ENCODE assay signal across 8 mouse cellular contexts in the genomic region with DNA sequence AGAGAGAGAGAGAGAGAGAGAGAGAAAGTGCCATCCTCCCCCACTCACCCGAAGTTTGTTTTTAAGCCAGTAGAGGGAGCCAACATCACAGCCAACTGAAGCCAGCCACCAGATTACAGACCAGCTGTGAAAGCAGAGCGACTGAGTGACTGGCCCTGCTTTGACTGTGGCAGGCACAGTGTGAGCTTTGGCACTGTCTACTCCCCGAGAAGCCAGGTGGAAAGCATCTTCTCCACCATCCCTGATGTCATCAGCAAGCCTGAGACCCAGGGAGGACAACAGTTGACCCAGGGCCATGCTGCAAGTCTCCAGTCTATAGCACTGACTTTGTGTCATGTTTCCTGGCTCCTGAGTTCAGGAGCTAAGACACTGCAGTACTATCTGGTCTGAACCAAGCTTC. TPM values are rescaled to one million over a fixed set of nuclear protein-coding genes. Genes with fewer than 3 reads are reported as not detected.
DNase-seq lines count a peak whose midpoint lies in the region; ATAC-seq lines count a peak whose summit lies in the region.

No protein-coding gene starts in this region.

- 6% methylated on average over 3 of the region's 3 CpGs for WGBS in embryonic facial prominence, embryonic 12.5 days
- 0% methylated on average over 3 of the region's 3 CpGs for WGBS in kidney, embryonic 14.5 days
- 0% methylated on average over 3 of the region's 3 CpGs for WGBS in limb, embryonic 13.5 days
- 0% methylated on average over 3 of the region's 3 CpGs for WGBS in midbrain, embryonic 15.5 days
- WGBS in stomach, embryonic 15.5 days, result 2% methylated on average over 3 of the region's 3 CpGs

- no peak overlapping the region for H3K4me3 ChIP-seq in embryonic facial prominence, embryonic 12.5 days
- no peak overlapping the region for H3K4me3 ChIP-seq in kidney, embryonic 14.5 days (ENCODE audit: low read length)
- no peak overlapping the region for H3K4me3 ChIP-seq in limb, embryonic 13.5 days
- no peak overlapping the region for H3K4me3 ChIP-seq in midbrain, embryonic 15.5 days
- no peak overlapping the region for H3K4me3 ChIP-seq in stomach, embryonic 15.5 days (replicated peaks)

- H3K27me3 ChIP-seq in embryonic facial prominence, embryonic 12.5 days, result no peaks in the 10 kb centered on the region
- H3K27me3 ChIP-seq in kidney, embryonic 14.5 days (ENCODE audit: control insufficient read depth, insufficient read depth, low read length), result no peaks in the 10 kb centered on the region
- no peaks in the 10 kb centered on the region for H3K27me3 ChIP-seq in limb, embryonic 13.5 days
- H3K27me3 ChIP-seq in midbrain, embryonic 15.5 days (replicated peaks), result no peaks in the 10 kb centered on the region
- no peaks in the 10 kb centered on the region for H3K27me3 ChIP-seq in stomach, embryonic 15.5 days (replicated peaks)

- DNase-seq in 416B (ENCODE audit: low read depth), result peak; percentile 37
- peak; percentile 81 for DNase-seq in adrenal gland, postnatal 14 days
- DNase-seq in heart, adult 9 months (ENCODE audit: low spot score in 2 of 2), result peak; percentile 73 to 74

- H3K9me3 ChIP-seq in embryonic facial prominence, embryonic 12.5 days, result no peaks in the 10 kb centered on the region
- no peaks in the 10 kb centered on the region for H3K9me3 ChIP-seq in kidney, embryonic 14.5 days (ENCODE audit: control insufficient read depth, low read length)
- H3K9me3 ChIP-seq in limb, embryonic 13.5 days, result no peaks in the 10 kb centered on the region
- no peaks in the 10 kb centered on the region for H3K9me3 ChIP-seq in midbrain, embryonic 15.5 days
- no peaks in the 10 kb centered on the region for H3K9me3 ChIP-seq in stomach, embryonic 15.5 days

- H3K9ac ChIP-seq in embryonic facial prominence, embryonic 12.5 days, result no peak overlapping the region
- H3K9ac ChIP-seq in kidney, embryonic 14.5 days (ENCODE audit: low read depth, low read length), result no peak overlapping the region
- H3K9ac ChIP-seq in limb, embryonic 13.5 days, result no peak overlapping the region
- H3K9ac ChIP-seq in midbrain, embryonic 15.5 days, result no peak overlapping the region
- H3K9ac ChIP-seq in stomach, embryonic 15.5 days, result no peak overlapping the region

- H3K4me1 ChIP-seq in embryonic facial prominence, embryonic 12.5 days, result peaks cover 27% of the 10 kb centered on the region
- peaks cover 15% of the 10 kb centered on the region for H3K4me1 ChIP-seq in kidney, embryonic 14.5 days (ENCODE audit: control insufficient read depth, insufficient read depth, low read length)
- H3K4me1 ChIP-seq in limb, embryonic 13.5 days, result peaks cover 31% of the 10 kb centered on the region
- H3K4me1 ChIP-seq in midbrain, embryonic 15.5 days, result no peaks in the 10 kb centered on the region
- H3K4me1 ChIP-seq in stomach, embryonic 15.5 days, result peaks cover 5% of the 10 kb centered on the region; the same call in 1 of the 2 replicates

- peak; percentile 52; the same call in 1 of the 2 replicates for ATAC-seq in embryonic facial prominence, embryonic 12.5 days (ENCODE audit: insufficient number of reproducible peaks, insufficient read depth, low FRiP score, low TSS enrichment)
- peak; percentile 91 for ATAC-seq in kidney, embryonic 14.5 days (ENCODE audit: low FRiP score, low TSS enrichment)
- ATAC-seq in limb, embryonic 13.5 days (ENCODE audit: low FRiP score, low read depth), result peak; percentile 62
- ATAC-seq in midbrain, embryonic 15.5 days (replicated peaks), result peak; percentile 93
- peak; percentile 81 for ATAC-seq in stomach, embryonic 15.5 days (ENCODE audit: insufficient read depth, low FRiP score, low read depth)

- H3K36me3 ChIP-seq in embryonic facial prominence, embryonic 12.5 days, result no peaks in the 10 kb centered on the region
- H3K36me3 ChIP-seq in kidney, embryonic 14.5 days (ENCODE audit: control insufficient read depth, insufficient read depth, low read length), result peaks cover 7% of the 10 kb centered on the region; the same call in 1 of the 2 replicates
- peaks cover 13% of the 10 kb centered on the region for H3K36me3 ChIP-seq in limb, embryonic 13.5 days
- no peaks in the 10 kb centered on the region for H3K36me3 ChIP-seq in midbrain, embryonic 15.5 days (replicated peaks)
- peaks cover 6% of the 10 kb centered on the region; the same call in 1 of the 2 replicates for H3K36me3 ChIP-seq in stomach, embryonic 15.5 days

- H3K4me2 ChIP-seq in embryonic facial prominence, embryonic 12.5 days (replicated peaks), result no peak overlapping the region
- H3K4me2 ChIP-seq in kidney, embryonic 14.5 days (replicated peaks; ENCODE audit: low read depth, low read length), result no peak overlapping the region
- H3K4me2 ChIP-seq in limb, embryonic 13.5 days (replicated peaks), result no peak overlapping the region
- no peak overlapping the region for H3K4me2 ChIP-seq in midbrain, embryonic 15.5 days
- H3K4me2 ChIP-seq in stomach, embryonic 15.5 days, result no peak overlapping the region

- H3K27ac ChIP-seq in embryonic facial prominence, embryonic 12.5 days, result peak overlapping the region; percentile 69
- H3K27ac ChIP-seq in kidney, embryonic 14.5 days (ENCODE audit: low read depth, low read length), result peak overlapping the region; percentile 47; the same call in 1 of the 2 replicates
- H3K27ac ChIP-seq in limb, embryonic 13.5 days, result peak overlapping the region; percentile 52
- H3K27ac ChIP-seq in midbrain, embryonic 15.5 days, result no peak overlapping the region
- H3K27ac ChIP-seq in stomach, embryonic 15.5 days, result no peak overlapping the region

RNA-seq across cellular contexts. Expression of gene Zp2, which starts 20.2 kb away (rescaled TPM):
- not detected in 2 replicates for total RNA-seq in adrenal gland, postnatal 14 days (2021)
- 0.10 TPM in 1 of 2 replicates, not detected in the other for polyA plus RNA-seq in embryonic facial prominence, embryonic 12.5 days (2016; fragmentation: Nextera tagmentation; extraction: Ambion mirVana)
- not detected in 2 replicates for polyA plus RNA-seq in kidney, embryonic 14.5 days (2014; fragmentation: Nextera tagmentation; extraction: Ambion mirVana)
- 0.06 and 0.10 TPM in 2 replicates for polyA plus RNA-seq in limb, embryonic 13.5 days (2015; fragmentation: Nextera tagmentation; extraction: Ambion mirVana)
- not detected in 2 replicates for polyA plus RNA-seq in midbrain, embryonic 15.5 days (2015; fragmentation: Nextera tagmentation; extraction: Ambion mirVana)
- 0.15 TPM in 1 of 2 replicates, not detected in the other for polyA plus RNA-seq in stomach, embryonic 15.5 days (2015; fragmentation: Nextera tagmentation; extraction: Ambion mirVana)

RNA-seq across cellular contexts. Expression of gene Tmem159, which starts 22.7 kb away (rescaled TPM):
- total RNA-seq in adrenal gland, postnatal 14 days (2021), result 46.4 and 59.7 TPM in 2 replicates
- 27.1 and 27.4 TPM in 2 replicates for polyA plus RNA-seq in embryonic facial prominence, embryonic 12.5 days (2016; fragmentation: Nextera tagmentation; extraction: Ambion mirVana)
- polyA plus RNA-seq in kidney, embryonic 14.5 days (2014; fragmentation: Nextera tagmentation; extraction: Ambion mirVana), result 28.6 and 30.5 TPM in 2 replicates
- polyA plus RNA-seq in limb, embryonic 13.5 days (2015; fragmentation: Nextera tagmentation; extraction: Ambion mirVana), result 26.8 and 27.1 TPM in 2 replicates
- polyA plus RNA-seq in midbrain, embryonic 15.5 days (2015; fragmentation: Nextera tagmentation; extraction: Ambion mirVana), result 10.6 and 10.8 TPM in 2 replicates
- polyA plus RNA-seq in stomach, embryonic 15.5 days (2015; fragmentation: Nextera tagmentation; extraction: Ambion mirVana), result 33.2 and 45.4 TPM in 2 replicates

RNA-seq across cellular contexts. Expression of gene Dnah3, which starts 29.8 kb away (rescaled TPM):
- not detected in 2 replicates for total RNA-seq in adrenal gland, postnatal 14 days (2021)
- polyA plus RNA-seq in embryonic facial prominence, embryonic 12.5 days (2016; fragmentation: Nextera tagmentation; extraction: Ambion mirVana), result not detected in 2 replicates
- polyA plus RNA-seq in kidney, embryonic 14.5 days (2014; fragmentation: Nextera tagmentation; extraction: Ambion mirVana), result 0.04 TPM in 1 of 2 replicates, not detected in the other
- polyA plus RNA-seq in limb, embryonic 13.5 days (2015; fragmentation: Nextera tagmentation; extraction: Ambion mirVana), result not detected in 2 replicates
- polyA plus RNA-seq in midbrain, embryonic 15.5 days (2015; fragmentation: Nextera tagmentation; extraction: Ambion mirVana), result 0.21 and 0.29 TPM in 2 replicates
- polyA plus RNA-seq in stomach, embryonic 15.5 days (2015; fragmentation: Nextera tagmentation; extraction: Ambion mirVana), result 0.01 TPM in 1 of 2 replicates, not detected in the other

RNA-seq across cellular contexts. Expression of gene Anks4b, which starts 48.8 kb away (rescaled TPM):
- 0.26 and 2.1 TPM in 2 replicates for total RNA-seq in adrenal gland, postnatal 14 days (2021)
- 0.10 TPM in 1 of 2 replicates, not detected in the other for polyA plus RNA-seq in embryonic facial prominence, embryonic 12.5 days (2016; fragmentation: Nextera tagmentation; extraction: Ambion mirVana)
- polyA plus RNA-seq in kidney, embryonic 14.5 days (2014; fragmentation: Nextera tagmentation; extraction: Ambion mirVana), result 1.2 and 1.5 TPM in 2 replicates
- not detected in 2 replicates for polyA plus RNA-seq in limb, embryonic 13.5 days (2015; fragmentation: Nextera tagmentation; extraction: Ambion mirVana)
- polyA plus RNA-seq in midbrain, embryonic 15.5 days (2015; fragmentation: Nextera tagmentation; extraction: Ambion mirVana), result not detected in 2 replicates
- 2.7 and 3.2 TPM in 2 replicates for polyA plus RNA-seq in stomach, embryonic 15.5 days (2015; fragmentation: Nextera tagmentation; extraction: Ambion mirVana)

Comparison
In these comparisons a context has a peak if more than half of its experiments do, and no peak if none do; other contexts are left out.
1. H3K27ac ChIP-seq: peak in embryonic facial prominence, embryonic 12.5 days (single experiment), kidney, embryonic 14.5 days (single experiment) and limb, embryonic 13.5 days (single experiment); none in midbrain, embryonic 15.5 days (single experiment) and stomach, embryonic 15.5 days (single experiment).
2. Peak in every context shown above with its lines, with median percentiles within 50 percentile points of each other: DNase-seq and ATAC-seq.